In genomic region chr11:120483448-120483934, GRCm38 (mm10) we compare ENCODE assay signal across 8 mouse cellular contexts. TPM values are rescaled to one million over a fixed set of nuclear protein-coding genes. Genes with fewer than 3 reads are reported as not detected.
DNase-seq lines count a peak whose midpoint lies in the region; ATAC-seq and TF ChIP-seq lines count a peak whose summit lies in the region.

No protein-coding gene starts in this region.

- DNase-seq in lung, embryonic 14.5 days: no peak
- no peak for DNase-seq in lung, postnatal 25 days (ENCODE audit: low spot score)
- DNase-seq in cerebellum, adult 9-10 months: no peak
- DNase-seq in thymus, postnatal 36 days: no peak
- no peak for DNase-seq in lung, postnatal 14 days

- 87% methylated on average over 7 of the region's 7 CpGs for WGBS in lung, embryonic 14.5 days
- WGBS in forebrain, embryonic 13.5 days: 90% methylated on average over 7 of the region's 7 CpGs
- WGBS in limb, embryonic 12.5 days: 82% methylated on average over 7 of the region's 7 CpGs
- 89% methylated on average over 7 of the region's 7 CpGs for WGBS in neural tube, embryonic 15.5 days

- no peak for TF ChIP-seq CTCF in lung, embryonic 14.5 days (IDR thresholded peaks at IDR 0.05; ENCODE audit: low read depth)

- peak overlapping the region; percentile 99 for H3K4me3 ChIP-seq in lung, embryonic 14.5 days (ENCODE audit: low read depth, low read length)
- peak overlapping the region; percentile 98 for H3K4me3 ChIP-seq in forebrain, embryonic 13.5 days
- peak overlapping the region; percentile 96 for H3K4me3 ChIP-seq in limb, embryonic 12.5 days (replicated peaks)
- peak overlapping the region; percentile 95 for H3K4me3 ChIP-seq in neural tube, embryonic 15.5 days (replicated peaks)

- no peak for ATAC-seq in lung, embryonic 14.5 days (ENCODE audit: insufficient read depth)
- ATAC-seq in forebrain, embryonic 13.5 days: no peak
- ATAC-seq in limb, embryonic 12.5 days (ENCODE audit: insufficient number of reproducible peaks, insufficient read depth, low FRiP score, low TSS enrichment, low read depth): no peak
- no peak for ATAC-seq in neural tube, embryonic 15.5 days (ENCODE audit: low FRiP score)

- H3K9ac ChIP-seq in lung, embryonic 14.5 days: peak overlapping the region; percentile 92
- H3K9ac ChIP-seq in forebrain, embryonic 13.5 days: peak overlapping the region; percentile 95; the same call in 1 of the 2 replicates
- peak overlapping the region; percentile 89 for H3K9ac ChIP-seq in limb, embryonic 12.5 days (replicated peaks)
- peak overlapping the region; percentile 86 for H3K9ac ChIP-seq in neural tube, embryonic 15.5 days (replicated peaks)

- no peaks in the 10 kb centered on the region for H3K9me3 ChIP-seq in lung, embryonic 14.5 days (ENCODE audit: low read depth, low read length)
- no peaks in the 10 kb centered on the region for H3K9me3 ChIP-seq in forebrain, embryonic 13.5 days (replicated peaks)
- H3K9me3 ChIP-seq in limb, embryonic 12.5 days: no peaks in the 10 kb centered on the region
- no peaks in the 10 kb centered on the region for H3K9me3 ChIP-seq in neural tube, embryonic 15.5 days (replicated peaks)

- H3K27ac ChIP-seq in lung, embryonic 14.5 days (ENCODE audit: low read depth): peak overlapping the region; percentile 88
- peak overlapping the region; percentile 88 for H3K27ac ChIP-seq in forebrain, embryonic 13.5 days
- H3K27ac ChIP-seq in limb, embryonic 12.5 days: peak overlapping the region; percentile 91
- H3K27ac ChIP-seq in neural tube, embryonic 15.5 days (replicated peaks): peak overlapping the region; percentile 91; the same call in 1 of the 2 replicates

- peaks cover 9% of the 10 kb centered on the region for H3K4me1 ChIP-seq in lung, embryonic 14.5 days (ENCODE audit: insufficient read depth)
- peaks cover 22% of the 10 kb centered on the region for H3K4me1 ChIP-seq in forebrain, embryonic 13.5 days
- peaks cover 18% of the 10 kb centered on the region for H3K4me1 ChIP-seq in limb, embryonic 12.5 days (replicated peaks)
- peaks cover 20% of the 10 kb centered on the region for H3K4me1 ChIP-seq in neural tube, embryonic 15.5 days

- H3K36me3 ChIP-seq in lung, embryonic 14.5 days (ENCODE audit: insufficient read depth): peaks cover 84% of the 10 kb centered on the region
- peaks cover 80% of the 10 kb centered on the region for H3K36me3 ChIP-seq in forebrain, embryonic 13.5 days (ENCODE audit: poor library complexity, severe bottlenecking)
- peaks cover 83% of the 10 kb centered on the region for H3K36me3 ChIP-seq in limb, embryonic 12.5 days
- peaks cover 69% of the 10 kb centered on the region for H3K36me3 ChIP-seq in neural tube, embryonic 15.5 days

- H3K27me3 ChIP-seq in lung, embryonic 14.5 days (ENCODE audit: insufficient read depth, low read length): no peaks in the 10 kb centered on the region
- no peaks in the 10 kb centered on the region for H3K27me3 ChIP-seq in forebrain, embryonic 13.5 days
- no peaks in the 10 kb centered on the region for H3K27me3 ChIP-seq in limb, embryonic 12.5 days
- no peaks in the 10 kb centered on the region for H3K27me3 ChIP-seq in neural tube, embryonic 15.5 days (replicated peaks)

- peak overlapping the region; percentile 90 for H3K4me2 ChIP-seq in lung, embryonic 14.5 days
- H3K4me2 ChIP-seq in forebrain, embryonic 13.5 days: peak overlapping the region; percentile 95
- H3K4me2 ChIP-seq in limb, embryonic 12.5 days: peak overlapping the region; percentile 87
- peak overlapping the region; percentile 79 for H3K4me2 ChIP-seq in neural tube, embryonic 15.5 days

RNA-seq across cellular contexts. Expression of gene Mrpl12, which starts 0.9 kb away (rescaled TPM):
- 150 and 162 TPM in 2 replicates for polyA plus RNA-seq in lung, embryonic 14.5 days (2014; fragmentation: Nextera tagmentation; extraction: Ambion mirVana)
- 127 TPM in 2 replicates for polyA plus RNA-seq in forebrain, embryonic 13.5 days (2015; fragmentation: Nextera tagmentation; extraction: Ambion mirVana)
- polyA plus RNA-seq in limb, embryonic 12.5 days (2016; fragmentation: Nextera tagmentation; extraction: Ambion mirVana): 135 and 139 TPM in 2 replicates
- 142 and 144 TPM in 2 replicates for polyA plus RNA-seq in neural tube, embryonic 15.5 days (2015; fragmentation: Nextera tagmentation; extraction: Ambion mirVana)

RNA-seq across cellular contexts. Expression of gene Slc25a10, which starts 8.1 kb away (rescaled TPM):
- 68.9 and 71.3 TPM in 2 replicates for polyA plus RNA-seq in lung, embryonic 14.5 days (2014; fragmentation: Nextera tagmentation; extraction: Ambion mirVana)
- 31.1 and 41.9 TPM in 2 replicates for polyA plus RNA-seq in forebrain, embryonic 13.5 days (2015; fragmentation: Nextera tagmentation; extraction: Ambion mirVana)
- 54.6 and 59.8 TPM in 2 replicates for polyA plus RNA-seq in limb, embryonic 12.5 days (2016; fragmentation: Nextera tagmentation; extraction: Ambion mirVana)
- polyA plus RNA-seq in neural tube, embryonic 15.5 days (2015; fragmentation: Nextera tagmentation; extraction: Ambion mirVana): 27.6 and 33.6 TPM in 2 replicates

RNA-seq across cellular contexts. Expression of gene Arl16, which starts 16.1 kb away (rescaled TPM):
- 42.9 and 44.4 TPM in 2 replicates for polyA plus RNA-seq in lung, embryonic 14.5 days (2014; fragmentation: Nextera tagmentation; extraction: Ambion mirVana)
- 49.8 and 56.5 TPM in 2 replicates for polyA plus RNA-seq in forebrain, embryonic 13.5 days (2015; fragmentation: Nextera tagmentation; extraction: Ambion mirVana)
- polyA plus RNA-seq in limb, embryonic 12.5 days (2016; fragmentation: Nextera tagmentation; extraction: Ambion mirVana): 58.5 and 58.9 TPM in 2 replicates
- polyA plus RNA-seq in neural tube, embryonic 15.5 days (2015; fragmentation: Nextera tagmentation; extraction: Ambion mirVana): 68.1 and 76.7 TPM in 2 replicates

RNA-seq across cellular contexts. Expression of gene Ccdc137, which starts 25.6 kb away (rescaled TPM):
- polyA plus RNA-seq in lung, embryonic 14.5 days (2014; fragmentation: Nextera tagmentation; extraction: Ambion mirVana): 32.2 and 34.6 TPM in 2 replicates
- 30.9 and 31.3 TPM in 2 replicates for polyA plus RNA-seq in forebrain, embryonic 13.5 days (2015; fragmentation: Nextera tagmentation; extraction: Ambion mirVana)
- polyA plus RNA-seq in limb, embryonic 12.5 days (2016; fragmentation: Nextera tagmentation; extraction: Ambion mirVana): 47.8 and 52.4 TPM in 2 replicates
- 24.5 and 26.6 TPM in 2 replicates for polyA plus RNA-seq in neural tube, embryonic 15.5 days (2015; fragmentation: Nextera tagmentation; extraction: Ambion mirVana)

RNA-seq across cellular contexts. Expression of gene Oxld1, which starts 25.6 kb away (rescaled TPM):
- 10.9 and 11.2 TPM in 2 replicates for polyA plus RNA-seq in lung, embryonic 14.5 days (2014; fragmentation: Nextera tagmentation; extraction: Ambion mirVana)
- polyA plus RNA-seq in forebrain, embryonic 13.5 days (2015; fragmentation: Nextera tagmentation; extraction: Ambion mirVana): 9.2 and 10.7 TPM in 2 replicates
- 10.4 and 13.2 TPM in 2 replicates for polyA plus RNA-seq in limb, embryonic 12.5 days (2016; fragmentation: Nextera tagmentation; extraction: Ambion mirVana)
- polyA plus RNA-seq in neural tube, embryonic 15.5 days (2015; fragmentation: Nextera tagmentation; extraction: Ambion mirVana): 12.1 and 12.8 TPM in 2 replicates
